Mouse (Mus musculus) spleen, postnatal 4 days (tissue): ENCODE results near the gene Eprs.
"Not testable (repeated sequence)": the region's sequence is repeated elsewhere in the genome, so short reads cannot be mapped to it uniquely, and the experiment has no call there.

Experiments used
- DNase-seq, 2 experiments: peaks; one replicate each; pipeline ENCODE4 v3.0.0; 2022; ENCODE audit warnings: low spot score in 2 of 2

Eprs gene

DNA sequence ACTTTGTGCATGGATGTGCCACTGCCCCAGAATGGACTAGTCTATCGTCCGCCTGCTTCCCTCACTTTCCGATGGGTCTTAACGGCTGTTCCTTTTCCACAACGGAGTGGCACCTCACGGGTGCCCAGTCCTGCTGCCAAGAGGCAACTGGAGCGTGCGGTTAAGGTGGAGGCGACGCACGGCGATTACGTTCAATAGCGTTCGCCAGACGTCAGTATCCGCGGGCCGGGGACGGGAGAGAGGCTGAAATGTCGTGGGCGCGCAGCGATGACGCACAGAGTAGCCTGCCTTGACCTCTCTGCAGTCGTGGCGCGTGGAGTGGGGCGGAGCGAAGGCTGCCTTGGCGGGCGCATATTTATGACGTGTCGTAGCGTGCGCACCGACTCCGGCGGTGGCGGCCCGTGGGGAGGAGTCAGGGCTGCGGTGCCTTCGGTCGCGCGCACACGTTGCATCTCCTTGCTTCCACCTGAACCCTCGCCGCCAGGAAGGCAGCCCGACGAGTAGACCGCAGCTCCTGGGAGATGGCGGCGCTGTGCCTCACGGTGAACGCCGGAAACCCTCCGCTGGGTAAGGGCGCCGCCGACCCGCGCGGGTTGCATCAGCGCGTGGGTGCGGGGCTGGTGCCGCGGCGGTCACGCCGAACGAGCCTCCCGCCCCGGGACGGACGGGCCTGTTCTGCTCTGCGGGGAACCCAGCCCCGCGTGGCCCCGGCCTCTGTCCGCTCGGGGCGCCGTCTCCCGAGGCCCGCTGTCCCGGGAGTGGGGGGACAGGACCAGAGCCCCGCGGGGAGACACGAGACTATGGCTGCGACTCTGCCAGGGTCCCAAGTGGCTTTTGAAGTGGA, at the start of gene Eprs:
Gene Eprs (plus strand): TSS at position 368 of the 844 bp plus-strand sequence.
- DNase-seq = peak; percentile 99

DNA sequence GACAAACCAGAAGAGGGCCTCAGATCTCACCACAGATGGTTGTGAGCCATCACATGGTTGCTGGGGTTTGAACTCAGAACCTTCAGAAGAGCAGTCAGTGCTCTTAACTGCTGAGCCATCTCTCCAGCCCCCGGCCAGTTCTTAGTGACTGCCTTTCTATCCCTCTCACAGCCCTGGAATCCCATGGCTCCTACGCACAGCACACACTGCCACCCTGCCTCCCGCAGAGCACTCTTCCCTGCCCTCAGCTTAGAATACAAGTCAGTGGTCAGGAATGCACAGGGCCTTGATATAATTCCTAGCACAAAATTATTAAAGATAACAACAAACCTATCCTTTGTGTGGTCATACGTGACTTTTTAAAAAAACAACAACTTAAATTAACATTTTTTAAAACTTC, 48.3 kb upstream of the Eprs start:
- DNase-seq = no peak

- no peak for DNase-seq
These were observed 46.8 kb upstream of the Eprs start for GRCm38 (mm10) chr1:185315846-185316568.

GRCm38 (mm10) chr1:185327754-185328345, 35.0 kb upstream of the Eprs start:
- not testable (repeated sequence) for DNase-seq

DNA sequence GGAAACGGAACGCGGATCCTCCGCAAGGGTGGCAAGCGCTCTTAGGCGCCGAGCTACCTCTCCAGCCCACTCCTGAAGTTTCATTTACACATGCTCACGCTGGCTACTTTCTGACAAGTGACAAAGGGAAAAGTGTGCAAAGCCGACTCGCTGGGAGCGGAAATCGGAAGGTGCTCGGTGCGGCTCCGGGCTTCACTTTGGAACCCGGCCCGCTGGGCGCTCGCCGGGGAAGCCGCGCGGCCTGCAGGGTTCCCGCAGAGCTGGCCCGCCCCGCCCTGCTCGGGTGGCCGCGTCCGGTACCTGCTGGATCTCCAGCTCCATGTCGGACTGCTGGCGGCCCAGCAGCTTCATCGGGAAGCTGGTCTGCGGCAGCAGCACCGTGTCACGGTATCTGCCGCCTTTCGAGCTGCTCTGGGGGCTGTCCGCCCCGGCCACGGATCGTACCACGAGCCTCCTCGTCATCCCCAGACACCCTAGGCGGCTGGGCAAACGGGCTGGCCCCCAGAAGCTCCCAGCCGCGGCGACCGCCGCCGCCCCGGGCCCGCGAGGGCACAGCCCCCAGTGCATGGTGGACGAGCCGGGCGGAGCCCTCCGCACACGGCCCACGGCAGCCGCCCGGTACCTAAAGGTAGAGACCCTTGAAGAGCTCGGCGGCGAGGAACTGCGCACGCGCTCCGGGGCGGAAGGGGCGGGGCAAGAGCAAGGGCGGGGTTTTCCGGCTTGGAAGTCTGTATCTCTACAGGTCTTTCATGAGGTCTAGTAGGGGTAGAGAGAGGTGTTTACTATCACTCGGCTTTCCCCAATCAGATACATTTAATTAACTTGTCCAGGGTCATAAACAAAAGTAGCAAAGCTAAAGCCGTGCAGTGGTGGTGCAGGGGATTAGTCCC, 33.9 kb upstream of the Eprs start, which contains the start of gene Iars2:
Gene Iars2 (minus strand): TSS at position 676 of the 890 bp plus-strand sequence.
- DNase-seq = peak; percentile 91 to 96

- DNase-seq = no peak
These were observed 33.0 kb upstream of the Eprs start for GRCm38 (mm10) chr1:185329851-185330250.

DNA sequence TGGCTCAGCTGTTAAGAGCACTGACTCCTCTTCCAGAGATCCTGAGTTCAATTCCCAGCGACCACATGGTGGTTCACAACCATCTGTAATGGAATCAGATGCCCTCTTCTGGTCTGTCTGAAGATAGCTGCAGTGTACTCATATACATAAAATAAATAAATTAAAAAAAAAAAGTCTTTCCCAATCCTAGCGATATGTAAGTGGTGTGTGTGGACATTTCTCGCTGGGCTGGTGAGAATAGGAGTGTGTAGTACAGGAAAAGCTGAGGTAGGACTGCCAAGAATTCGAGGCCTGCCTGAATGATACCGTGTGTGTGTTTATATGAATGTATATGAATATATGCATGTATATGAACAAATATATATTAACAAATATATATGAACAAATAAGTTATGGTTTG, 31.5 kb upstream of the Eprs start:
- no peak for DNase-seq

DNA sequence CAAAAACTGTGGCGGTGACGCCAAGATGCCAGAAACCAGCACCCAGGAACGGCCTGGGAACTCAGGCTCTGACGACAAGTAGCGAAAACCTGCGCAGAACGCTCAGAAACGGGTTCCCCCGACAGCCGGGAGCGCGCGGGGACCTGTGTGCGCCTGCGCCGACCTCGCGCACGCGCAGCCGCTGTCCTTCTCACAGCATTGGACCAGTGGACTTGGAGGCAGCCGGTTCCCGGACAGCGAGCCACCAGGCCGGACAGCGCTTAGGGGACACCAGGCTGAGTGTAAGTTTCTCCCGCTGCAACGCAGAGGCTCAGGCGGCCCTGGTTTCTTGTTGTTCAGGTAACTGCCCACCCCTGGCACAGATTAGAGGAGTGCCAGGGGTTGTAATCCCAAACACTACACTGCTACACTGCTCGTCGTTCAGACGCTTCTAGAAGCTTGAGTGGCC, 30.8 kb upstream of the Eprs start, which contains the start of gene Bpnt1:
Gene Bpnt1 (plus strand): TSS at position 167 of the 448 bp plus-strand sequence.
- peak; percentile 77 to 89 for DNase-seq

- no peak for DNase-seq
These were observed 29.2 kb upstream of the Eprs start for GRCm38 (mm10) chr1:185333651-185334050.

GRCm38 (mm10) chr1:185334136-185334535, 28.7 kb upstream of the Eprs start:
- DNase-seq = no peak

- DNase-seq = no peak
These were observed 27.5 kb upstream of the Eprs start for GRCm38 (mm10) chr1:185335231-185335765.

GRCm38 (mm10) chr1:185336535-185336934, 26.3 kb upstream of the Eprs start:
- DNase-seq = no peak

GRCm38 (mm10) chr1:185342441-185342840, 20.4 kb upstream of the Eprs start:
- no peak for DNase-seq

- no peak for DNase-seq
These were observed 19.4 kb upstream of the Eprs start for GRCm38 (mm10) chr1:185343422-185343821.

DNA sequence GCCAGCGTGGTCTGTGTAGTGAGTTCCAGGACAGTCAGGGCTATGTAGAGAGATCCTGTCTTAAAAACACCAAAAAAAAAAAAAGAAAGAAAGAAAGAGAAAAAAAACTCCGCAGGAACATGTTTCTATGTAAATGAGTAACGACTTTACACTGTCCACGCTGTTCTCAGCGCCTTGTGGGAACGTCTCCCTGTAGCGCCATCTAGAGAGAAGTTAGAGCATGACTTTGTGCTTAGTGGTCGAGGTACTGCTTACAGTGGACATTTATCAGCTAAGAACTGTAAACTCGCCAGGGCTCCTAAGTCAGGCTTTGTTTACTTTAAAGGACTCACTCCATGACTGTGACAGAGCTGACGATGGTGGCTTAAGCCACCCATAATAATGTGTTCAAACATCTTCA, 16.7 kb upstream of the Eprs start:
- DNase-seq = no peak

DNA sequence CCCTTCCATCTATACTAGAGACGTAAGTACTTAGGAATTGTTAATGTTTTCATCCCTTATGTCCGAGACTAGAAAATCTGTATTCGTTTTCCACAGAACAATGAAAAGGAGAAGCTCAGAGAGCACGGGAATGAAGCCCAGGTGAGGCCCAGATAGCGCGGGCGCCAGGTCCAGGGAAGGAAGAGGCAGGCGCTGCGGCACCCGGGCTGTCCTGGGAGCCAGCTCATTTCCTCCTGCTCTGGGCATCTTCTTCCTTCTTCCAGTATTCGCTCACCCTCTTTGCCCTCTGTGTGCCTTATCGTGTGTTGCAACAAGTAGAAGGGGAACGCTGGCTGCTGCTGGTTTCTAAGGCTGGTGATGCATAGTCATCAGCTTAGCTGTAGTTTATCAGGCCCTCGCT, 13.1 kb upstream of the Eprs start:
- DNase-seq = no peak

DNA sequence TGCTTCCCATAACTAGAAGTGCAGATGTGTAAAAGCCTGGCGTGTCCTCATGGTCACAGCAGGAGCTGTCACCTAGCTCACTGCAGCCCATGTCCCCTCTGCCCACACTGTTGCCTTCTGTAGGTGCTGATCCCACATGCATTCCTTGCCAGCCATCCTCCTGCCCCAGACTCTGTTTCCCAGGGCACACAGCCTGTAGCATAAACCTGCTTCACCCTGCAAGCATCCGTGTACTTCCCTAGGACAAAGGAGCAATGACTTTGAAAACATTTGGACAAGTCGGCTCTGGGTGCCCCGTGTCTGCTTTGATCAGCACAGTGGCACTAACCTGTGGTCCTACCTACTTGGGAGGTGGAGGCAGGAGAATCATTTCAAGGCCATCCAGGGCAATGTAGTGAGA, 12.2 kb upstream of the Eprs start:
- no peak for DNase-seq

DNA sequence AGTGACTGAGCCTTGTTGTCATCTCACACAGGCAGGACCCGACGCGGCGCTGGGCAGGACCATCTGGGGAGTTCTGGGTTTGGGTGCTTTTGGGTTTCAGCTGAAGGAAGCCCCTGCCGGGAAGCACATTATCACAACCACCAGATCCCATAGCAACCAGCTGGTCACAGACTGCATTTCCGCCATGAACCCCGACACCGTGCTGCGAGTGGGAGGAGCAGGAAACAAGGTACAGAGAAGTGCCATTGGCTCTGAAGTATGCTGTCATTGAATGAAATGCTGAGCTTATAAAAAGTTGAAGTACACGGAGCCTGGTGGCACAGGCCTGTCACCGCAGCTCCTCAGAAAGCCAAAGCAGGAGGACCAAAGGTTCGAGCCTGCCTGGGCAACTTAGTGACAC, 10.7 kb upstream of the Eprs start:
- DNase-seq = no peak

DNA sequence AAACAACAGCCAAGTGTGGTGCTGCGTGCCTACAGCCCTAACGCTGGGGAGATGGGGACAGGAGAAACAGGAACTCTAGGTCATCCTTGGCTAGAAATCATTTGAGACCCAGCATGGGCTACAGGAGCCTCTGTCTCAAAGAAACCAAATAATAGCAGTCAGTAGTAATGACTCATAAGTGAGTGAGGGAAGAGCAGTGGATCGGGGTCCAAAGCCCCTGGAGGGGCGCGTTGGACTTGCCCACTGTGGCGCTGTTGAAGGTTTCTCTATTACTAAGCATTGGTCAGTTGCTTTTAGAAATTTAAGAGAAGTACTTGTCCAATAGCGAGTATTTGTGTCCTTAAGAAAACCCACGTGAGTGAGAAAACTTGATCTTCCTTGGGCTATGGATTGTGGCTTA, 9.5 kb upstream of the Eprs start:
- no peak for DNase-seq

GRCm38 (mm10) chr1:185354731-185355130, 8.1 kb upstream of the Eprs start:
- no peak for DNase-seq

GRCm38 (mm10) chr1:185356246-185356645, 6.6 kb upstream of the Eprs start:
- no peak for DNase-seq
